Comparison of ENCODE assay signal across 14 mouse cellular contexts in genomic region chr6:119280761-119281160, GRCm38 (mm10). TPM values are rescaled to one million over a fixed set of nuclear protein-coding genes. Genes with fewer than 3 reads are reported as not detected.
DNase-seq lines count a peak whose midpoint lies in the region; ATAC-seq and TF ChIP-seq lines count a peak whose summit lies in the region.
"Had no signal": no experiment of that assay in that cellular context is flagged by ENCODE, and none has a peak within 500 bp of the region (broad histone marks: within the 10 kb centered on the region; RNA-seq: fewer than 3 reads in every experiment).

No protein-coding gene starts in this region.

- TF ChIP-seq EP300 in liver, postnatal 0 days (IDR thresholded peaks at IDR 0.05; ENCODE audit: low read depth): no peak

- no peaks in the 10 kb centered on the region for H3K27me3 ChIP-seq in liver, postnatal 0 days (ENCODE audit: insufficient read depth, low read length)
- no peaks in the 10 kb centered on the region for H3K27me3 ChIP-seq in liver, embryonic 11.5 days (replicated peaks; ENCODE audit: control insufficient read depth, insufficient read depth, low read length)
- no peaks in the 10 kb centered on the region for H3K27me3 ChIP-seq in neural tube, embryonic 15.5 days (replicated peaks)
- H3K27me3 ChIP-seq: limb, embryonic 13.5 days; neural tube, embryonic 13.5 days had no signal

- no peak for ATAC-seq in liver, postnatal 0 days
- ATAC-seq in liver, embryonic 11.5 days (replicated peaks; ENCODE audit: low FRiP score): no peak
- peak; percentile 52; the same call in 1 of the 2 replicates for ATAC-seq in frontal cortex, adult (ENCODE audit: low TSS enrichment)
- no peak for ATAC-seq in neural tube, embryonic 15.5 days (ENCODE audit: low FRiP score)

- H3K9ac ChIP-seq in liver, postnatal 0 days (replicated peaks): no peak overlapping the region
- H3K9ac ChIP-seq in liver, embryonic 11.5 days (ENCODE audit: low read depth, low read length): no peak overlapping the region
- H3K9ac ChIP-seq in neural tube, embryonic 15.5 days (replicated peaks): no peak overlapping the region
- H3K9ac ChIP-seq: limb, embryonic 13.5 days; neural tube, embryonic 13.5 days had no signal

- 0 out of 2 replicates have a peak, but pooled peaks have one; percentile 7 for TF ChIP-seq CTCF in liver, postnatal 0 days (IDR thresholded peaks at IDR 0.05; ENCODE audit: low read depth)

- H3K9me3 ChIP-seq in liver, postnatal 0 days (ENCODE audit: low read length): no peaks in the 10 kb centered on the region
- no peaks in the 10 kb centered on the region for H3K9me3 ChIP-seq in liver, embryonic 11.5 days (ENCODE audit: control insufficient read depth, low read length)
- 0 out of 2 replicates have a peak, but pooled peaks cover 4% of the 10 kb centered on the region for H3K9me3 ChIP-seq in neural tube, embryonic 15.5 days (replicated peaks)

- no peak overlapping the region for H3K4me3 ChIP-seq in liver, postnatal 0 days (ENCODE audit: low read depth, low read length)
- H3K4me3 ChIP-seq in liver, embryonic 11.5 days (ENCODE audit: low read depth, low read length): no peak overlapping the region
- no peak overlapping the region for H3K4me3 ChIP-seq in neural tube, embryonic 15.5 days (replicated peaks)
- H3K4me3 ChIP-seq: limb, embryonic 13.5 days; neural tube, embryonic 13.5 days had no signal

- no peaks in the 10 kb centered on the region for H3K36me3 ChIP-seq in liver, postnatal 0 days (replicated peaks; ENCODE audit: insufficient read depth, low read length)
- no peaks in the 10 kb centered on the region for H3K36me3 ChIP-seq in liver, embryonic 11.5 days (ENCODE audit: control insufficient read depth, insufficient read depth, low read length)
- H3K36me3 ChIP-seq in neural tube, embryonic 15.5 days: no peaks in the 10 kb centered on the region
- H3K36me3 ChIP-seq: limb, embryonic 13.5 days; neural tube, embryonic 13.5 days had no signal

- no peaks in the 10 kb centered on the region for H3K4me1 ChIP-seq in liver, postnatal 0 days (ENCODE audit: insufficient read depth)
- H3K4me1 ChIP-seq in liver, embryonic 11.5 days (replicated peaks; ENCODE audit: control insufficient read depth, insufficient read depth, low read length): no peaks in the 10 kb centered on the region
- peaks cover 24% of the 10 kb centered on the region for H3K4me1 ChIP-seq in neural tube, embryonic 15.5 days
- H3K4me1 ChIP-seq: limb, embryonic 13.5 days had no signal

- H3K27ac ChIP-seq in liver, postnatal 0 days (ENCODE audit: low read depth): no peak overlapping the region
- H3K27ac ChIP-seq in liver, embryonic 11.5 days (ENCODE audit: low read depth, low read length): no peak overlapping the region
- H3K27ac ChIP-seq in neural tube, embryonic 15.5 days (replicated peaks): no peak overlapping the region
- H3K27ac ChIP-seq: limb, embryonic 13.5 days; neural tube, embryonic 13.5 days; stomach, postnatal 0 days had no signal

- no peak overlapping the region for H3K4me2 ChIP-seq in liver, postnatal 0 days (ENCODE audit: low read depth, low read length)
- no peak overlapping the region for H3K4me2 ChIP-seq in liver, embryonic 11.5 days
- H3K4me2 ChIP-seq in neural tube, embryonic 15.5 days: no peak overlapping the region
- H3K4me2 ChIP-seq: limb, embryonic 13.5 days; neural tube, embryonic 13.5 days had no signal

- WGBS in liver, postnatal 0 days (ENCODE audit: insufficient replicate concordance): 59% methylated on average over 9 of the region's 9 CpGs
- 69% methylated on average over 9 of the region's 9 CpGs for WGBS in liver, embryonic 11.5 days
- 77% methylated on average over 9 of the region's 9 CpGs for WGBS in neural tube, embryonic 15.5 days

- DNase-seq in liver, postnatal 0 days: peak; percentile 39
- no peak for DNase-seq in liver, embryonic 11.5 days (ENCODE audit: low spot score)
- peak; percentile 61 to 68 for DNase-seq in left cerebral cortex, adult 18-20 months (ENCODE audit: low spot score in 2 of 2)
- peak; percentile 15 for DNase-seq in right cerebral cortex, postnatal 4 days
- DNase-seq in adrenal gland, adult (ENCODE audit: inconsistent age in 2 of 2, low spot score in 1 of 2): no peak
- DNase-seq in lung, postnatal 25 days (ENCODE audit: low spot score): no peak
- DNase-seq: gastrocnemius, postnatal 10 days had no signal

RNA-seq across cellular contexts. Expression of gene Cacna2d4, which starts 44.4 kb away (rescaled TPM):
- 0.02 and 0.08 TPM in 2 replicates for polyA plus RNA-seq in liver, postnatal 0 days (2015; fragmentation: Nextera tagmentation; extraction: Ambion mirVana)
- polyA plus RNA-seq in liver, embryonic 11.5 days (2014; fragmentation: Nextera tagmentation; extraction: Ambion mirVana): 0.08 TPM in 1 of 2 replicates, not detected in the other
- 1 to 10 TPM; 1.7 to 3.1 TPM for total RNA-seq in left cerebral cortex, adult 18-20 months (2021)
- polyA plus RNA-seq in neural tube, embryonic 15.5 days (2015; fragmentation: Nextera tagmentation; extraction: Ambion mirVana): 0.40 and 1.2 TPM in 2 replicates
- polyA plus RNA-seq: embryonic facial prominence, embryonic 11.5 days; limb, embryonic 13.5 days had no signal

RNA-seq across cellular contexts. Expression of gene Lrtm2, which starts 49.8 kb away (rescaled TPM):
- polyA plus RNA-seq in liver, postnatal 0 days (2015; fragmentation: Nextera tagmentation; extraction: Ambion mirVana): not detected in 2 replicates
- polyA plus RNA-seq in liver, embryonic 11.5 days (2014; fragmentation: Nextera tagmentation; extraction: Ambion mirVana): not detected in 2 replicates
- 10 to 100 TPM; 68.4 to 71.3 TPM for total RNA-seq in left cerebral cortex, adult 18-20 months (2021)
- 12.4 and 15.0 TPM in 2 replicates for polyA plus RNA-seq in neural tube, embryonic 15.5 days (2015; fragmentation: Nextera tagmentation; extraction: Ambion mirVana)
- total RNA-seq: CH12.LX had no signal
- polyA plus RNA-seq: embryonic facial prominence, embryonic 11.5 days; limb, embryonic 13.5 days had no signal

Comparison
In these comparisons a context has a peak if more than half of its experiments do, and no peak if none do; other contexts are left out.
1. DNase-seq: peak in liver, postnatal 0 days (single experiment), left cerebral cortex, adult 18-20 months (2 of 2) and right cerebral cortex, postnatal 4 days (single experiment); none in liver, embryonic 11.5 days (single experiment), adrenal gland, adult (0 of 2) and lung, postnatal 25 days (single experiment).
2. RNA of gene Lrtm2, which starts 49.8 kb away (polyA plus RNA-seq): 12.4 to 15.0 TPM in neural tube, embryonic 15.5 days; not detected in liver, postnatal 0 days and not detected in liver, embryonic 11.5 days; every median in the first group is over 10 times any median in the second.